Mouse (Mus musculus) lung, embryonic 14.5 days (tissue): Measurements from ENCODE around the gene Tab1. TPM values are rescaled to one million over a fixed set of nuclear protein-coding genes. Genes with fewer than 3 reads are reported as not detected.

Source experiments
- ATAC-seq: fragments of 200-750 bp; cut with Nextera tagmentation; 2 replicates; pipeline ENCODE4 v1.8.0; 2017; ENCODE audit warnings: mild to moderate bottlenecking, moderate TSS enrichment, moderate library complexity; ENCODE audit not compliant: insufficient read depth
- DNase-seq: peaks from one replicate; pipeline ENCODE4 v3.0.0-alpha.2; 2015
- H3K27ac ChIP-seq: fragments of 300-500 bp; sonication (generic); 2 replicates; pipeline ENCODE4 v1.5.1; 2014; ENCODE audit warnings: low read depth, mild to moderate bottlenecking, moderate library complexity
- H3K27me3 ChIP-seq: fragments of 300-500 bp; sonication (generic); 2 replicates; pipeline ENCODE4 v1.6.1; 2014; ENCODE audit warnings: low read length, control low read depth; ENCODE audit not compliant: insufficient read depth
- H3K36me3 ChIP-seq: fragments of 300-500 bp; sonication (generic); 2 replicates; pipeline ENCODE4 v1.6.1; 2014; ENCODE audit warnings: control low read depth; ENCODE audit not compliant: insufficient read depth
- H3K4me1 ChIP-seq: fragments of 300-500 bp; sonication (generic); 2 replicates; pipeline ENCODE4 v1.6.1; 2014; ENCODE audit warnings: antibody characterized with exemption, control low read depth; ENCODE audit not compliant: insufficient read depth
- H3K4me2 ChIP-seq: fragments of 300-500 bp; sonication (generic); 2 replicates; pipeline ENCODE4 v1.6.1; 2014; ENCODE audit warnings: mild to moderate bottlenecking
- H3K4me3 ChIP-seq: fragments of 300-500 bp; sonication (generic); 2 replicates; pipeline ENCODE4 v1.5.1; 2014; ENCODE audit warnings: low read depth, low read length
- H3K9ac ChIP-seq: fragments of 300-500 bp; sonication (generic); 2 replicates; pipeline ENCODE4 v1.6.1; 2014
- H3K9me3 ChIP-seq: fragments of 300-500 bp; sonication (generic); 2 replicates; pipeline ENCODE4 v1.6.1; 2016; ENCODE audit warnings: low read depth, low read length, control low read depth
- CTCF ChIP-seq: IDR thresholded peaks from 2 replicates; pipeline ENCODE4 v1.5.1; 2016; ENCODE audit warnings: antibody characterized with exemption, low read depth
- WGBS: fragments of 180-500 bp; shearing (Covaris S2); extraction: QIAGEN DNeasy Blood & Tissue Kit; methylation state at CpG from one replicate; pipeline ENCODE4 v1.1.7; 2014; 5-methylcytosine and 5-hydroxymethylcytosine counted together
- polyA plus RNA-seq: library from polyadenylated mRNA; unstranded; fragments of >200 nt; fragmentation: Nextera tagmentation; extraction: Ambion mirVana; gene quantifications from 2 replicates; pipeline ENCODE4 v1.2.1, GENCODE M21; 2014

Tab1 gene
- polyA plus RNA-seq, 1 experiment from 2014 or later = 34.2 TPM

- H3K4me3 ChIP-seq = no peak overlapping the region
- 95% methylated on average over 3 of the region's 3 CpGs for WGBS
- TF ChIP-seq CTCF = no peak
- DNase-seq (no peak), ATAC-seq (no peak)
- no peaks in the 10 kb centered on the region for H3K9me3 ChIP-seq
- no peak overlapping the region for H3K9ac ChIP-seq
- no peak overlapping the region for H3K4me2 ChIP-seq
- no peak overlapping the region for H3K27ac ChIP-seq
- no peaks in the 10 kb centered on the region for H3K4me1 ChIP-seq
- H3K36me3 ChIP-seq = peaks cover 68% of the 10 kb centered on the region
- H3K27me3 ChIP-seq = no peaks in the 10 kb centered on the region
Observed at GRCm38 (mm10) chr15:80161199-80161598, 28.3 kb downstream of the Tab1 start.

- H3K4me1 ChIP-seq = no peaks in the 10 kb centered on the region
- H3K9ac ChIP-seq = no peak overlapping the region
- H3K27me3 ChIP-seq = no peaks in the 10 kb centered on the region
- no peak for TF ChIP-seq CTCF
- WGBS = 68% methylated on average over 4 of the region's 4 CpGs
- ATAC-seq (no peak), DNase-seq (no peak)
- peaks cover 55% of the 10 kb centered on the region for H3K36me3 ChIP-seq
- H3K27ac ChIP-seq = no peak overlapping the region
- no peak overlapping the region for H3K4me3 ChIP-seq
- H3K9me3 ChIP-seq = no peaks in the 10 kb centered on the region
- H3K4me2 ChIP-seq = no peak overlapping the region
Observed at GRCm38 (mm10) chr15:80162401-80162964, 29.6 kb downstream of the Tab1 start.

- peak; percentile 27 for DNase-seq
- Histone ChIP-seq H3K36me3 (peaks cover 47% of the 10 kb centered on the region), H3K4me1 (no peaks in the 10 kb centered on the region), H3K9ac (no peak overlapping the region; the same call in 1 of the 2 replicates), H3K4me2 (no peak overlapping the region), H3K4me3 (no peak overlapping the region), H3K27ac (no peak overlapping the region), H3K27me3 (no peaks in the 10 kb centered on the region), H3K9me3 (no peaks in the 10 kb centered on the region)
- 0 out of 2 replicates have a peak, but pooled peaks have one; percentile 10 for TF ChIP-seq CTCF
- ATAC-seq = no peak
- WGBS = 65% methylated on average over 11 of the region's 11 CpGs
Observed at GRCm38 (mm10) chr15:80163274-80163673, 30.3 kb downstream of the Tab1 start.

DNA sequence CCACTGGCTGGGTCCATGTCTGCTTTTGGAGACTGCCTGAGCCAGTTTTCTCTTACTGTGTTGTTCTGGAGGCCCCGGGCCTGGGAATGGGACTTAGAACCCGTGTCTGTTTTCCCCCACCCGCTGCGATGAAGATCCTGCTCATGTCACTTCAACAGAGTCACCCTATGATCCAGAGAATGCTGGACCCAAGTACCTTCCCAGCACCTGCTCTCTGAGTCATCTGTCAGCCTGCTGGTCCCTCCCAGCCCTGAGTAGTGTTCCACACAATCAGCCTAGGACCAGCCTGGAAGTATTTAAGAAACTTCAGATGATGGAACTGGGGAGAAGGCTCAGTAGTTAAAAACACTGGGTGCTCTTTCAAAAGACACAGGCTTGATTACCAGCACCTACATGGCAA is 30.8 kb downstream of the Tab1 start:
- no peak overlapping the region for H3K4me2 ChIP-seq
- H3K36me3 ChIP-seq = peaks cover 43% of the 10 kb centered on the region
- H3K27ac ChIP-seq = no peak overlapping the region
- 82% methylated on average over 4 of the region's 4 CpGs for WGBS
- TF ChIP-seq CTCF = no peak
- H3K27me3 ChIP-seq = no peaks in the 10 kb centered on the region
- H3K9ac ChIP-seq = no peak overlapping the region
- H3K4me1 ChIP-seq = no peaks in the 10 kb centered on the region
- ATAC-seq = no peak
- DNase-seq = no peak
- H3K4me3 ChIP-seq = no peak overlapping the region
- no peaks in the 10 kb centered on the region for H3K9me3 ChIP-seq

GRCm38 (mm10) chr15:80165396-80165795 is 32.5 kb downstream of the Tab1 start:
- TF ChIP-seq CTCF = no peak
- no peak overlapping the region for H3K4me2 ChIP-seq
- H3K27me3 ChIP-seq = no peaks in the 10 kb centered on the region
- no peak for DNase-seq
- H3K9ac ChIP-seq = no peak overlapping the region
- H3K9me3 ChIP-seq = no peaks in the 10 kb centered on the region
- WGBS = 37% methylated on average over 5 of the region's 5 CpGs
- ATAC-seq = no peak
- peaks cover 27% of the 10 kb centered on the region for H3K36me3 ChIP-seq
- H3K4me1 ChIP-seq = no peaks in the 10 kb centered on the region
- H3K27ac ChIP-seq = no peak overlapping the region
- H3K4me3 ChIP-seq = no peak overlapping the region

DNA sequence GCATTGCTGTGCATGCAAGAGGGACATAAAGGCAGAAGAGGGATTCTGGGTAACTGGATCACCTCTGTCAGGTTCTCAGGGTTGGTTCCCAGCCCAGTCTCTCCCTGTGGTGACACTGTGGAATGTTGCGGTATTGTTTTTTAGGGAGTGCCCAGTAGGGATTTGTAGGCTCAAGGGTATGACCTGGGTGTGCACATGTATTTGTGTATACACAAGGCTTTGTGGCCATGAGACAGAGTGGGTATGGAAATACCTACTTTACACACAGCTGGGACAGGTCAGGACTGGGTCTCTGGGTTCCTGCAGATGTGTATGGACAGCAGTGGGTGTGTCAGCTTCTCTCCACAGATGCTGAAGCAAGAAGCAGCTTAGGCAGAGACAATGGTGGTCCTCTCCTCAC is 36.6 kb downstream of the Tab1 start:
- WGBS = 93% methylated on average over 1 of the region's 1 CpGs
- Histone ChIP-seq H3K4me1 (0 out of 2 replicates have a peak, but pooled peaks cover under 1% of the 10 kb centered on the region), H3K4me3 (no peak overlapping the region), H3K9me3 (no peaks in the 10 kb centered on the region), H3K27me3 (no peaks in the 10 kb centered on the region), H3K9ac (no peak overlapping the region), H3K36me3 (no peaks in the 10 kb centered on the region), H3K4me2 (no peak overlapping the region), H3K27ac (no peak overlapping the region)
- DNase-seq = no peak
- no peak for TF ChIP-seq CTCF
- ATAC-seq = no peak

DNA sequence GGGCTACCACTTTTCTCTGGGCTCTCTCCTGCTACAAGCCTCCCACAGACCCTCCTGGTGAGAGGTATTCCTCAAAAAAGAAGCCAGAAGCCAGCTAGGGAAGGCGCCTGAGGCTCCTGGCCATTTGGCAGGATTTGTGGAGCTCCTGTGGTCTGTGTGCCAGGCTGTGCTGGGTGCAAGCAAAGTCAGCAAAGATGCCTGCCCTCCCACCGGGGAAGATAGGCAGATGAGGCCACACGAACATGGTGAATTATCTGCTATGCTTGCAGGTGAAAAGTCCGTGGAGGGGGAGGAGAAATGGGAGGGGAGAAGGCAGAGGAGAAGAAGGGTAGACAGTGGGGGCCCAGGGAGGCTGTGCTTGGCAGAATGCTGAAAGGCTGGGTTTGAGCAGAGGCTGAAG is 37.4 kb downstream of the Tab1 start:
- no peak for ATAC-seq
- 37% methylated on average over 4 of the region's 4 CpGs for WGBS
- Histone ChIP-seq H3K36me3 (no peaks in the 10 kb centered on the region), H3K9me3 (no peaks in the 10 kb centered on the region), H3K27me3 (0 out of 2 replicates have a peak, but pooled peaks cover 3% of the 10 kb centered on the region), H3K27ac (no peak overlapping the region; the same call in 1 of the 2 replicates), H3K4me1 (0 out of 2 replicates have a peak, but pooled peaks cover 4% of the 10 kb centered on the region), H3K4me2 (no peak overlapping the region), H3K4me3 (no peak overlapping the region), H3K9ac (no peak overlapping the region)
- TF ChIP-seq CTCF = no peak
- DNase-seq = no peak

DNA sequence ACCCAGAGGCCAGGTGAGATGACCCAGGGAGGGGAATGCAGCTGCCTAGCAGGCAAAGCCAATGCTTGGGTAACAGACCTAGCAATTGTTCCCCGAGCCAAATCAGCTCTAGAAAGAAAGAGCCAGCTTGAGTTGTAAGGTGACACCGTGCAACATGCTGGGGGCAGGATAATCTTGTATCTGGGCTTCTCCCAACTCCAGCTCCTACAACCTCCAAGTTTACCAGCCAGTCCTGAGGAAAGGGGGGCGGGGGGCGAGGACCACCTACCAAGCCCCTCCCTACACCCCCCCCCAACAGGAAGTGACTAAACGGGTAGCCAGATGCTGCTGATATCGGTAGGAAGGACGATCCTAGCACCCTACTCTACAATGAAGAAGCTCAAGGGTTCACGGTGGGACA is 38.4 kb downstream of the Tab1 start:
- H3K27ac ChIP-seq = 0 out of 2 replicates have a peak overlapping the region, but pooled peaks have one; percentile 32
- no peak for TF ChIP-seq CTCF
- H3K4me3 ChIP-seq = peak overlapping the region; percentile 8; the same call in 1 of the 2 replicates
- peak overlapping the region; percentile 35; the same call in 1 of the 2 replicates for H3K4me2 ChIP-seq
- H3K4me1 ChIP-seq = 0 out of 2 replicates have a peak, but pooled peaks cover 4% of the 10 kb centered on the region
- H3K9me3 ChIP-seq = no peaks in the 10 kb centered on the region
- WGBS = 5% methylated on average over 8 of the region's 8 CpGs
- H3K9ac ChIP-seq = no peak overlapping the region
- ATAC-seq (no peak), DNase-seq (peak; percentile 23)
- H3K27me3 ChIP-seq = 0 out of 2 replicates have a peak, but pooled peaks cover 3% of the 10 kb centered on the region
- H3K36me3 ChIP-seq = no peaks in the 10 kb centered on the region
